Mouse (Mus musculus): ENCODE data around the gene Ddn.

Gene Ddn

GRCm38 (mm10) chr15:98830736-98831683 is 21.7 kb upstream of the Ddn start, which contains the start of gene Prkag1:
Gene Prkag1 (minus strand): TSS chr15:98831521.
- peak; percentile 98 for DNase-seq

GRCm38 (mm10) chr15:98827611-98828011 is 18.3 kb upstream of the Ddn start:
- no peak for DNase-seq

- DNase-seq = peak; percentile 73
These were observed 14.1 kb upstream of the Ddn start for GRCm38 (mm10) chr15:98823434-98823833.

- DNase-seq = no peak
These were observed 12.9 kb upstream of the Ddn start for GRCm38 (mm10) chr15:98822147-98822546.

- DNase-seq = peak; percentile 77
These were observed 12.1 kb upstream of the Ddn start for GRCm38 (mm10) chr15:98821403-98821802.

- DNase-seq = no peak
These were observed 11.6 kb upstream of the Ddn start for GRCm38 (mm10) chr15:98820937-98821336.

GRCm38 (mm10) chr15:98818171-98818570 is 8.9 kb upstream of the Ddn start:
- no peak for DNase-seq

- no peak for DNase-seq
These were observed 3.6 kb upstream of the Ddn start for GRCm38 (mm10) chr15:98812741-98813424.

GRCm38 (mm10) chr15:98810212-98810611 is 922 bp upstream of the Ddn start:
- DNase-seq = peak; percentile 48

- DNase-seq = no peak
These were observed 597 bp downstream of the Ddn start for GRCm38 (mm10) chr15:98808651-98809134.

- peak; percentile 81 for DNase-seq
These were observed 1.2 kb downstream of the Ddn start for GRCm38 (mm10) chr15:98807895-98808650.

- peak; percentile 56 for DNase-seq
These were observed 2.2 kb downstream of the Ddn start for GRCm38 (mm10) chr15:98806809-98807770.

GRCm38 (mm10) chr15:98806071-98806808 is 3.0 kb downstream of the Ddn start:
- DNase-seq = no peak

GRCm38 (mm10) chr15:98805324-98806040 is 3.8 kb downstream of the Ddn start:
- peak; percentile 74 for DNase-seq

- peak; percentile 90 for DNase-seq
These were observed 5.2 kb downstream of the Ddn start for GRCm38 (mm10) chr15:98804054-98804453.

- no peak for DNase-seq
These were observed 6.4 kb downstream of the Ddn start for GRCm38 (mm10) chr15:98802926-98803325.

- DNase-seq = peak; percentile 88
These were observed 9.9 kb downstream of the Ddn start for GRCm38 (mm10) chr15:98799396-98799795.

GRCm38 (mm10) chr15:98798903-98799302 is 10.4 kb downstream of the Ddn start:
- no peak for DNase-seq

- no peak for DNase-seq
These were observed 11.3 kb downstream of the Ddn start for GRCm38 (mm10) chr15:98797835-98798492.
